Mouse (Mus musculus): ENCODE results near the gene Dnm3. TPM values are rescaled to one million over a fixed set of nuclear protein-coding genes. Genes with fewer than 3 reads are reported as not detected.
A peak's percentile ranks its signal among the peaks of the same experiment; 100 is the strongest.

Dnm3 gene
- total and polyA plus RNA-seq, 2 experiments from 2014 or later = 56.3 to 64.7 TPM

DNA sequence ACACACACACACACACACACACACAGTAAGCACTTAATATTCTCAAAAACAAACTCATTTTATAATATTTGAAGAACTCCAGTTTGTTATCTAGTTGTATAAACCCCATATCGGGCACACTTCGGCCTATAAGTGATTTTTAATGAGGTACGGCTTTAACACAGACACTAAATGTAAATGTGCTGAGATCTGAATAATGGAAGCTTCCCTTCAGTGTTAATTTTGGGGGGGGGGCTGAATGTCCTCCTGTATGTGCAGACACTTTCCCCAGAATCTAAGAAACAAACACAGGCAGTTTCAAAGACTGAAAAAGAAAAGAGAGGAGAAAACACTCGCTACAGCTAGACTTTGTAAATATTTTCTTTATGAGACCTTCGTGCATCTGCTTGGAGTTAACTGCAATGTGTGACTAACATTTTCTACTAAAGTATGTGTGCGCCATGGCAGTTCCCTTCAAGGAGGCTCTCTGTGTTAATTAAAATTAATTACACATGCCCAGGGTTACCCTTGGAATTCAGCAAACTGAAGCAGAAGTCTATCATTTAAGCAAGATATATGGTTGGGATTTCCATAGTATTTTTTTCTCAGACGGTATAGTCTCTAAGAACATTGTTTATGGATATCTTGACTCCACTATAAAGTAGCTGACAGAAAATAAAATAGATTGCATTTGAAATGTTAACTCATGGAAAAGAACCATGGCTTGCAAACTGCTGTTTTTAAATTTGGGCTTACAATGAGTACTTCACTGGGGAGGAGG is 356.2 kb downstream of the Dnm3 start:
- no peaks in the 10 kb centered on the region for H3K27me3 ChIP-seq (ENCODE audit: insufficient read depth, low read length)
- WGBS = 66% methylated on average over 7 of the region's 7 CpGs
- no peak overlapping the region for H3K27ac ChIP-seq
- H3K4me2 ChIP-seq (ENCODE audit: low read depth, low read length) = no peak overlapping the region
- no peaks in the 10 kb centered on the region for H3K9me3 ChIP-seq (ENCODE audit: low read length)
- ATAC-seq (no peak), DNase-seq (ENCODE audit: low spot score) (no peak)
- no peak for TF ChIP-seq CTCF (IDR thresholded peaks at IDR 0.05; ENCODE audit: low read depth)
- H3K4me3 ChIP-seq (ENCODE audit: low read length) = no peak overlapping the region
- no peak overlapping the region for H3K9ac ChIP-seq (replicated peaks; ENCODE audit: low read length)
- no peaks in the 10 kb centered on the region for H3K36me3 ChIP-seq (ENCODE audit: insufficient read depth, low read length)
- H3K4me1 ChIP-seq (ENCODE audit: insufficient read depth, low read length) = no peaks in the 10 kb centered on the region

DNA sequence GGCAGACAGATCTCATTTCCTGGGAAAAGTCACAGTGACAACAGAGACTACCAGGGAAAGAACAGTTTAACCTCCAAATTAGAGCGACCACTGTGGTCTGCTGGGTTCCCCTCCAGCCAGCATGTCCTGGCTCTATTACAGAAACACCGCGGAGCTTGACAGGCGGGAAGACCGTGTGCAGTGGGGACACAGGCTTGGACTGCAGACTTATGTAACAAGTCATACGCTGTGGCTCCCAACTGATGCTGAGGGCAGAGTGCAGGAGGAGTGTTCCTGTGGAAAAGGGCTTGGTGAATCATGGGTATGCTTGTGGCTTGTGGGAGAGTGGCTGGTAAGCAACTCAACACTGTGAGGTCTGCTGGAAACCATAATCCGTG is 368.4 kb downstream of the Dnm3 start:
- Histone ChIP-seq H3K9ac (replicated peaks; ENCODE audit: low read length) (no peak overlapping the region), H3K27ac (no peak overlapping the region), H3K4me1 (ENCODE audit: insufficient read depth, low read length) (peaks cover 12% of the 10 kb centered on the region), H3K27me3 (ENCODE audit: insufficient read depth, low read length) (no peaks in the 10 kb centered on the region), H3K36me3 (ENCODE audit: insufficient read depth, low read length) (no peaks in the 10 kb centered on the region), H3K4me2 (ENCODE audit: low read depth, low read length) (no peak overlapping the region), H3K4me3 (ENCODE audit: low read length) (no peak overlapping the region), H3K9me3 (ENCODE audit: low read length) (no peaks in the 10 kb centered on the region)
- DNase-seq (ENCODE audit: low spot score) (peak; percentile 23), ATAC-seq (0 out of 2 replicates have a peak, but pooled peaks have one; percentile 30)
- WGBS = 41% methylated on average over 7 of the region's 7 CpGs
- TF ChIP-seq CTCF (IDR thresholded peaks at IDR 0.05; ENCODE audit: low read depth) = no peak

DNA sequence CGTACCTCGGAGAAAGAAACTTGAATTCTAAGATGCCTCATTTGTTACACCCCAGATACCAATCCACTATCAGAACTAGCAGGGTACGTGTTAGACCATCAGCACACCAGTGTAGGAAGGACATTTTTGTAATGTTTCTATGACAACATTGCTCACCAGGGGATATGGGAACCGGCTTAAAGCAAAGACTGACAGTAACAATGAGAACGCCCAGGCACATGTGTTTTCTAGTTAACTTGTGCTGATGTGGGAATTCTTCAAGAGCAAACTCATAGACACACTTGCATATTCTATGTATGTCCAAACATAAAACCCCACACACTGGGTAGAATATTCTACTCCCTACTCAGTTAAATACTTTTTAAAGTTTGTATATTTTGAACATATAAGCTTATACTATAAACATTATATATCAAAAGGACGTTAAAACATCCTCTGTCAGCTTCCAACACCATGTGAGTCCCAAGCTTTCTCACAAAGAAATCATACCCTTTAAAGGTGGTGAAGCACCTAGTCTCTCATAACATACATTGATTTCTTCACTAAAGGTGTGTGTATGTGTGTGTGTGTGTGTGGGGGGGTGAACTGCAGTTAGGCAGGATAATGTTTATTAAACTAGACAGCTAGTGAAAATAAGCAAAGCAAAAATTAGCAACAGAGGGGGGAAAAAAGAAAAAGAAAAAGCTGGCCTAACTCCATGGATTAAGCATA is 369.0 kb downstream of the Dnm3 start:
- no peaks in the 10 kb centered on the region for H3K27me3 ChIP-seq (ENCODE audit: insufficient read depth, low read length)
- WGBS = 21% methylated on average over 6 of the region's 6 CpGs
- H3K36me3 ChIP-seq (ENCODE audit: insufficient read depth, low read length) = no peaks in the 10 kb centered on the region
- TF ChIP-seq CTCF (IDR thresholded peaks at IDR 0.05; ENCODE audit: low read depth) = no peak
- no peaks in the 10 kb centered on the region for H3K9me3 ChIP-seq (ENCODE audit: low read length)
- H3K4me2 ChIP-seq (ENCODE audit: low read depth, low read length) = peak overlapping the region; percentile 9; the same call in 1 of the 2 replicates
- DNase-seq (ENCODE audit: low spot score) (peak; percentile 46), ATAC-seq (peak; percentile 74; the same call in 1 of the 2 replicates)
- 0 out of 2 replicates have a peak overlapping the region, but pooled peaks have one; percentile 32 for H3K27ac ChIP-seq
- H3K4me1 ChIP-seq (ENCODE audit: insufficient read depth, low read length) = peaks cover 12% of the 10 kb centered on the region
- H3K9ac ChIP-seq (replicated peaks; ENCODE audit: low read length) = no peak overlapping the region
- no peak overlapping the region for H3K4me3 ChIP-seq (ENCODE audit: low read length)

DNA sequence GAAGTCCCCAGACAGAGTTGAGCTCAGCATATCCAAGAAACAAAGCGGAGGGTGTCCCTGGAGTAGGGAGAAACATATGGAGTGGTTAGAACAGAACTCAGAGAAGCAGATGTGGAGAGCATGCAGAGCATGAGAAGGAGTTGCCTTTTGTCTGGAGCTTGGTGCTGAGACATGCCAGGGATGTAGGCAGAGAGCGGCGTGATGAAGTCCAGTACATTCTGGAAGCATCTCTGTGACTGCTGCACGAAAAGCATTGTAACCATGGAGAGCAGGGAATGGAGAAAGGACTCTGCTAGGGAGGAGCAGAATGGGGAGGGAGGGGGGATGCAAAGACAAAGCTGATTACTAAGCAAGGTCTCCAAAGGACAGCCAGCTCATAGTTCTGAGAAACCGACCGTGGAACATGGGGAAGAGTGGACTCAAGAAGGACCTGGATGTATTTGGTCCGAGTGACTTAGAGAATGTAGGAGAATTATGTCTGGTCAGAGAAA is 369.6 kb downstream of the Dnm3 start:
- Histone ChIP-seq H3K36me3 (ENCODE audit: insufficient read depth, low read length) (no peaks in the 10 kb centered on the region), H3K9me3 (ENCODE audit: low read length) (no peaks in the 10 kb centered on the region), H3K9ac (replicated peaks; ENCODE audit: low read length) (no peak overlapping the region), H3K27ac (peak overlapping the region; percentile 32; the same call in 1 of the 2 replicates), H3K27me3 (ENCODE audit: insufficient read depth, low read length) (no peaks in the 10 kb centered on the region), H3K4me2 (ENCODE audit: low read depth, low read length) (peak overlapping the region; percentile 9; the same call in 1 of the 2 replicates), H3K4me3 (ENCODE audit: low read length) (no peak overlapping the region), H3K4me1 (ENCODE audit: insufficient read depth, low read length) (peaks cover 12% of the 10 kb centered on the region)
- DNase-seq (ENCODE audit: low spot score) = peak; percentile 59
- WGBS = 21% methylated on average over 7 of the region's 7 CpGs
- TF ChIP-seq CTCF (IDR thresholded peaks at IDR 0.05; ENCODE audit: low read depth) = no peak
- ATAC-seq = peak; percentile 82

DNA sequence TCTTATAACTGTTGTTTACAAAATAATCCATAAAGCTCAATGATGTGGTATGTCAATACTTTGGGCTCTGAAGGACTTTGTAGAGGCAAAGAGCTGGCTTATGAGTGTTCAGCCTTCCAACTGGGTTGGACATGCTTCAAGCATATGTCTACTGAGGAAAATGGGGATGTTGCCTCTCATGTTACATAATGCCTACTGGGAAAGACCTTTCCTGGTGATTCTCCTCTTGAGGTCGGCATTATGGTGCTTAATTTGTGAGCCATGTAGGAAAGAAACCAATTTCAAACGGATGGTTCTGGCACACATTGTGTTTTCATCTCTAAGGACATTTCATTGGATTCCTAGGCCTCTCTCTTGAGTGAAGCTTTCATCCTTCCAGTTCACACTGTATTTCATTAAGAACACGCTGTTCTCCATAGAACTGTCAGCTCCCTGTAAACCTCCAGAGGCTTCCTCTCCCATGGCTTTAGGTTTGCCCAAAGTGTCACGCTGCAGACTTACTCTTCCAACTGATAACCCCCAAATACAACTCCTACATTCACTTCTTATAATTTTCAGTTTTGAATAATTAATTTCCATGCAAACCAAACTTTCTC is 370.7 kb downstream of the Dnm3 start:
- H3K9ac ChIP-seq (replicated peaks; ENCODE audit: low read length) = no peak overlapping the region
- no peak for ATAC-seq
- TF ChIP-seq CTCF (IDR thresholded peaks at IDR 0.05; ENCODE audit: low read depth) = no peak
- H3K4me3 ChIP-seq (ENCODE audit: low read length) = no peak overlapping the region
- no peak overlapping the region for H3K4me2 ChIP-seq (ENCODE audit: low read depth, low read length)
- 82% methylated on average over 4 of the region's 4 CpGs for WGBS
- H3K36me3 ChIP-seq (ENCODE audit: insufficient read depth, low read length) = no peaks in the 10 kb centered on the region
- DNase-seq (ENCODE audit: low spot score) = no peak
- no peaks in the 10 kb centered on the region for H3K9me3 ChIP-seq (ENCODE audit: low read length)
- H3K27me3 ChIP-seq (ENCODE audit: insufficient read depth, low read length) = no peaks in the 10 kb centered on the region
- H3K27ac ChIP-seq = no peak overlapping the region
- peaks cover 12% of the 10 kb centered on the region for H3K4me1 ChIP-seq (ENCODE audit: insufficient read depth, low read length)

DNA sequence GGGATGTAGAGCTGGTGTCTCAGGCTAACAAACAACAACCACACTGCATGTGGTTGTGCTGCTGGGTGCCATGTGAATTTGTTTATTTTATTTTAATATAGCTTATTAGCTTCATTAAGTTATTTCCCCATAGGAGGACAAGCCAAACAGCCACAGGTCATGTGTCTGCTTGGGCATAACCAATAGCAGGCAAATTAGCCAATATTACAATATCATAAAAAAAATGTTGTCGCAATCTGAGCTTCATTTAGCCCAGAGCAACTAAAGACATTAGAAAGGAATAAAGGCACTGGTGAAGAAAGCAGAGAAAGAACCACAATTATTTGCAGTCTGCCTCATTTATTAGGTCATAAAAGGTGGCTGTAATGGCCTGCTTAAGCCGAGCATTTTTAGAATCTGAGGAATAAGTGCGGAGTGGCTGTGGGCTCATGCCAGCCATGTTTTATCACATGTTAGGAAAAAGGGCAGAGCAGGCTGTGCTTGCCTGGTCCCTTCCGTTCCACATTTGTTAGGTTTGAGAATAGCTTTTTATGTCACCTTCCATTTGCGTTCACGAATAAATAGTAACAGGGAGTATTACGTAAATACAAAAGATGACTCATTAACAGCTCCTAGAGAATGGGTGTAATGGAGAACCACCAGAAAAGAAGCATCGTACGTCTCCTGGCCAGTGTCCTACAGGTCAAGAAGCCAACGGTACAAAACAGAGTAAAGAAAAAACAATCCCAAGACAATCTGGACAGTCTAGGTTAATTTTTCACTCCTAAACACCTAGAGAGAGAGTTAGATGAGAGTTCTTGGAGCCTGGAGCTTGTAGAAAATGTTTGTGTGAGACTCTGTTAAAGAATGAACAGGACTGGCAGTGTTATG is 376.6 kb downstream of the Dnm3 start:
- no peaks in the 10 kb centered on the region for H3K4me1 ChIP-seq (ENCODE audit: insufficient read depth, low read length)
- no peak for TF ChIP-seq CTCF (IDR thresholded peaks at IDR 0.05; ENCODE audit: low read depth)
- no peak overlapping the region for H3K4me3 ChIP-seq (ENCODE audit: low read length)
- no peak overlapping the region for H3K9ac ChIP-seq (replicated peaks; ENCODE audit: low read length)
- H3K27me3 ChIP-seq (ENCODE audit: insufficient read depth, low read length) = no peaks in the 10 kb centered on the region
- no peak overlapping the region for H3K4me2 ChIP-seq (ENCODE audit: low read depth, low read length)
- 84% methylated on average over 10 of the region's 10 CpGs for WGBS
- DNase-seq (ENCODE audit: low spot score) = no peak
- no peaks in the 10 kb centered on the region for H3K9me3 ChIP-seq (ENCODE audit: low read length)
- no peaks in the 10 kb centered on the region for H3K36me3 ChIP-seq (ENCODE audit: insufficient read depth, low read length)
- no peak overlapping the region for H3K27ac ChIP-seq
- ATAC-seq = no peak
